Mouse (Mus musculus) ES-CJ7 (cell line): ENCODE measurements at regions not wholly inside any gene's neighbourhood (a gene's known extent, or its start where the extent isn't known, plus 50 kb on each side); places are given as distances from the start of the nearest gene placed in this dataset.

Experiments used
- DNase-seq: peaks from one replicate; pipeline ENCODE4 v3.0.0; 2011; ENCODE audit warnings: low read depth, low spot score

- DNase-seq, result no peak
Observed at GRCm38 (mm10) chr4:9033106-9033642, 794.3 kb upstream of the Car8 start.

DNA sequence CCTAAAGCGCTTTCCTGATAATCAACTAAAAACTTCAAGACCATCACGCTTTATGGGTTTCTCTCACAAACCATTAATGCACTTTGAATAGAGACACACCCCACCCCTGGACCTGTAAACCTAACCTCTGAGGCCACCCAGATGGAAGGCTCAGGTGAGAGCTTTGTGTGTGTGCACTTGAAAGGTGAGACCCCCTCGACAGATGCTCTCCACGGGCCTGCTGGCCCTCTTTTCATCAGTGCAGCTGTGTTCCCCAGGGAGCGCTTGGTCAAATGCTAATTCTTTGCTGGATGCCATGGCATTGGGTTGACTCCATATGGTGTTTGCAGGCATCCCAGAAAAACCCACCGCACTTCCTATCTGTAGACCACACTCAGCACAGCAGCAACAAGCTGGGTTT is 792.8 kb upstream of the Car8 start:
- DNase-seq, result no peak

DNA sequence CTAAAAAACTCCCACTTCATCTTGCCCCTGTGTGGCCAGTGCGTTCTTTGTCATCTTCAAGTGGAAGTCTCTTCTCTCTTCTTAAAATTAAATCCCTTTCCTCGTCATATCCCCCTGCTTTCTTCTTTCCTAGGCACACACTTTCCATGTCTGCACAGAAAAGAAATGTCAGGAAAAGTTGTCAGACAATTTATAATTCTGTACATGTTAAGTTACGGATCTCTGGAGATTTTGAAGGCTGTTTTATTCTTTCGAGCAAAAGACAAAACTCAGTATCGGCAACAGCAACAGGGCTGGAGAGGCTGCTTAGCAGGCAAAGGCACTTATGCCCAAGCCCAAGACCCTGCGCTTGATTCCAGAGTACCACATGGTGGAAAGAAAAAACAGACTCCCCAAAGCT is 790.1 kb upstream of the Car8 start:
- DNase-seq, result no peak

DNA sequence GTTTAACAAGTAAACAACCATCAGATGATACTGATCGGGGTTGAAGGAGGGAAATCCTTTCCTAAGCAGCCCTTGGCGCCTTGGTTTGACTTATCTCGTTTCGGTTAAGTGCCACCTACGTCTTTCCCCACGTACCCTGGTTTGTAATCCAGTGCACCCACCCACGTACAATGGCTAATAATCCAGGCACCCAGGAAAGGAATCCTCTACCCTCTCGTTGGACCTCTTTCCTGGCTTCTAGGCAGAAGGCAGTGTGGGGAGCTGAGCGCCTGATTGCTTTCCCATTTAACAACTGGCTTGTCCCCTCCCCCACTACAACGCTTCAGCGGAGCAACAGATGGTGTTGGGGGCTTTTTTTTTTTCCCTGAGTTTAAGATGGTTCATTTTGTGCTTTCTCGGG is 789.6 kb upstream of the Car8 start:
- DNase-seq, result no peak

DNA sequence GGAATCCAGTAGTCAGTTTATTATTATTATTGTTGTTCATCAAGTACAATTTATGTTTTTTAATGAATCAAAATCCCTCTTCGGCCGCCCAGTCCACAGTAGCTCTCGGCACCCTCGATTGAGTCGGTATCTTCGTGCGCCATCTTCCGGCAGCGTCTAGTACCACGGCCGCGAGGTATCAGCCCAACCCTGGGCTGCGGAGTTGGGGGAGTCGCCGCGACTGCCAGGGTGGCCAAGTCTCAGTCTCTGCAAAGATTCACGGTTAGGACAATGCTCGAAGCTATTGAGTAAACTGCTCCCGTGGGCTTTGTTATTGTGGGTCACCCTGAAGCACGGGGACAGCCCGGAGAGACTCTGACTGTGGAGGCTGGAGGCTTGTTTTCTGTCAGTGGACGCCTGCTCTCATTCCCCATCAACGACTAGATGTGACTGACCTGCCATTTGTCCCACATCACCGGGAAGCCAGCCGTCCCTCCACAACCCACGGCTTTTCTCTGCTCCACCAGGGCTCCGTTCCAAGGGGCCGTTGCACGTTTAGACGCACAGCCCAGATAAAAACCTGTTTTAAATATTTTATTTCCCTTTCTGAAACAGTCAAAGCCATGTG is 789.1 kb upstream of the Car8 start:
- peak; percentile 52 for DNase-seq

DNA sequence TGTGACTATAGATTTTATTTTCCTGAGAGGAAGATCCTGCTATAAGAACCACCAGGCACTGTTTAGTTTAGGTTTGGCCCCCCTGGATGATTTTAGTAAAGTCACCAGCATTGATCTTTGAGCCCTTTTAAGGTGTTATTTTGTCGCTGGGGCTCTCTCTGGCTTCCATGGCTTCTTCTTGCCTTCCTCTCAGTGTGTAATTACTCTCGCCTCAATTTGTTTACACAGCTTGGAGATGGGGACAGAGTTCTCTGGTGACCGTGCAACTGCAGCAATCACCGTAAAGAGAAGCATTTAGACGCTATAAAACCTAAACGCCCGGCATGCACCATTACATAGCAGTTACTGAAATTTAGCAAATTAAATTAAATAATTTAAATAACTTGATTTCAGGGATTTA is 788.5 kb upstream of the Car8 start:
- no peak for DNase-seq

DNA sequence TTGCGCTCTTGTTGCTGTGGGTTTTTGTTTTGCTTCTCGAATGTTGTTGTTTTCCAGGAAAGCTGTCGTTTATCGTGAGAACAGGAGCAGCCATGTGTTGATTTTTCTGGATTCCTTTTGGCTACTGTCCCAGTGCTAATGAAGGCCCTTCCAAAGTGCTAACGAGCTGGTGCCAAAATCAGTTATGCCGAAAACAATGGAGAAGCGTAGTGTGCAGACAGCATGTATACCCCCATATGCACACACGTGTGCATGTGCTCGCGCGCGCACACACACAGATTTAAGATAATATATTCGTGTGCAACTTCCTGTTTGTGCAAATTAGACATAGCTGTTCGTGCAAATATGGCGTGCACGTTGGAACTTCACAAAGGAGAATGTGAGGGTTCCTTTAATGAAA is 788.0 kb upstream of the Car8 start:
- no peak for DNase-seq

DNA sequence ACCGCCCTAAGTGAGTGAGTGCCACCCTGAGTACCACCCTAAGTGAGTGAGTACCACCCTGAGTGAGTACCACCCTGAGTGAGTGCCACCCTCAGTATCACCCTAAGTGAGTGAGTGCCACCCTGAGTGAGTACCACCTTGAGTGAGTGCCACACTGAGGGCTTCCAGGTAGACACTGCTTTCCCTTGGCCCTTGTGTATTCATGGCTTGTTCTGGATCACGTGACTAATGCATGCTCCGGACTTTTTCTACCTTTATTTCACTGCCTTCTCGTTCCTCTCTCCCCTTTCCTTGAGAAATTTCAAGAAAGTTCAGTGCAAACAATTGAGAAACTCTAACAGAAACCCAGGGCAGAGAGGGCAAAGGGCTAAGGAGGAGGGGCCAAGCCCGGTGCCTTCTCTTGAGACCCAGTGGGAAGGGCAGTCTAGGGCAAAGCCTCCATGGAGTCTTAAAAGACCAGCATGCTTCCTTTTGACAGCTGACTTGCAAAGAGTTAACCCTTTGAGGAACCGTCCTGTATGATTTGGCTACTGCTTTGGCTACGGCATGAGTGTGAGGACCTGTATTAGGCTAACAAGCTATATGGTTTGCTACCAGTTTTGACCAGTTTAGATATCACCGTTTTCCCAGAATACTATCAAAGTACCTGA is 787.1 kb upstream of the Car8 start:
- DNase-seq, result no peak

GRCm38 (mm10) chr4:9024216-9024925 is 785.5 kb upstream of the Car8 start:
- DNase-seq, result no peak

GRCm38 (mm10) chr4:9019241-9020110 is 780.6 kb upstream of the Car8 start:
- DNase-seq, result no peak

DNA sequence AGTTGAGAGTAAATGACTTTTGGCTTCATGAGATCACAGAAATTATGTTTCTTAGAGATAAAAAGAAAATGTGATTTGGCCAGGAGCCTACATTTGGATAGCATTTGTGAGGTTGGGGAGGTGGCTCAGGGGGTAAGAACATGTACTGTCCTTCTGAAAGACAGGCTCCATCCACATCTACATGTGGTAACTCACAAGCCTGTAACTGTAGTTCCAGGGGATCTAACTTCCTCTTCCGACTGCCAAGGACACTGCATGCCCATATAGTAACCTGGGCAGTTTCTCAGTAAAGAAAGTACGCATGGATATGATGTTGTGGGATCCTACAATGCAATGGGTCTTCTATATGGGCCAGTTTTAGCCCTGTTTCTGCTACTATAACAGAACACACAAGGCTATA is 779.4 kb upstream of the Car8 start:
- no peak for DNase-seq

DNA sequence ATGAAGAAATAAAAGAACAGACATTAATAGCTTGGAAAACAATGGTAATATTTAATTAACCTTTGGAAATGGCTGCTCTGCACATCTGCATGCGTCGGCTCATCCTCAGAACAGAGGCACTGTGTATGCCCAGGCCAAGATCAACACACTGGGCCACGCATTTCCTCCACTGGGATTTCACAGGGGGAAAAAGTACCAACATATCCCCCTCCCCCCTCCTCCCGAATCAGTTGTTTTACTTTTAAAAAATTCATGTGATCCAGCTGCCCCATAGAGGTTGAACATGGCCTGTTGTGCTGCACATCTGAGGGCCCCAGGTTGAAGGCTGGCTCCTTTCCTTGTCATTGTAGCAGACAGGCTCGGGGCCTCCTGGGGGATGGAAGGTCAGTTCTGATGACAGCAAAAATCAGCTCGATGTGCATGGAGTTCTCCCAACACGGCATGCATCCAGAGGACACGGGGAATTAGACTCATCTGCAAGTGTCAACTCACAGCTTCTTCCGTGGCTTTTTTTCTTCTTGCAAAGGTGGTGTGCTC is 777.7 kb upstream of the Car8 start:
- no peak for DNase-seq

GRCm38 (mm10) chr4:9015528-9016503 is 777.0 kb upstream of the Car8 start:
- DNase-seq, result peak; percentile 71

- DNase-seq, result no peak
Observed at GRCm38 (mm10) chr4:9014986-9015385, 776.1 kb upstream of the Car8 start.

GRCm38 (mm10) chr4:9012787-9013186 is 773.9 kb upstream of the Car8 start:
- no peak for DNase-seq

DNA sequence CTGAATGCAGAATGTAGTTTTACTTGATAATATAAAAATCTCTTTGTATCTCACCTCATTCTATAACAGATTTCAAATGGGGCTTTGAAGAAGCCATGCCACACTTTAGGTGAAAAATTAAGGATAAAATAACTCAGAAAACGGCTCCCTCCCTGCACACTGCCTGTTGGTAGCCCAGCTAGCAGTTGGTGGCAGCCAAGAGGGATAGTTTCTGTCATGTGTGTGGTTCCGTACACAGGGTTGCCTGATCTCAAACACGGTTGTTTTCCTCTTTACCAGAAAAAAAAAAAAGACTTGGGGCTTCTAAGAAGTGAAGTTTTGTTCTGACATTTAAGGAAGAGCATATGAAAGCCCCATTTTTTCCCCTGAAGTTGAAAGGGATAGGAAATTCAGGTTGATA is 773.1 kb upstream of the Car8 start:
- DNase-seq, result no peak

- no peak for DNase-seq
Observed at GRCm38 (mm10) chr4:9011129-9011518, 772.3 kb upstream of the Car8 start.

- no peak for DNase-seq
Observed at GRCm38 (mm10) chr4:9010381-9011128, 771.7 kb upstream of the Car8 start.

GRCm38 (mm10) chr4:9009656-9010055 is 770.8 kb upstream of the Car8 start:
- no peak for DNase-seq
